Mouse (Mus musculus): ENCODE data around the gene 1700025G04Rik.

1700025G04Rik gene

GRCm38 (mm10) chr1:152090018-152090553 lies at the start of gene 1700025G04Rik:
Gene 1700025G04Rik, minus strand, starts transcription at chr1:152090125.
- peak in 1 of 2 experiments; percentile 50 for DNase-seq (ENCODE audit: low read depth in 1 of 2, low spot score in 2 of 2)

- no peak for DNase-seq (ENCODE audit: low read depth in 1 of 2, low spot score in 2 of 2)
These were observed 49.6 kb upstream of the 1700025G04Rik start for GRCm38 (mm10) chr1:152139496-152139895.

- no peak for DNase-seq (ENCODE audit: low read depth in 1 of 2, low spot score in 2 of 2)
These were observed 40.3 kb upstream of the 1700025G04Rik start for GRCm38 (mm10) chr1:152130029-152130727.

- DNase-seq (ENCODE audit: low read depth in 1 of 2, low spot score in 2 of 2), result no peak
These were observed 35.5 kb upstream of the 1700025G04Rik start for GRCm38 (mm10) chr1:152125451-152125850.

- no peak for DNase-seq (ENCODE audit: low read depth in 1 of 2, low spot score in 2 of 2)
These were observed 20.2 kb upstream of the 1700025G04Rik start for GRCm38 (mm10) chr1:152110123-152110522.

- no peak for DNase-seq (ENCODE audit: low read depth in 1 of 2, low spot score in 2 of 2)
These were observed 16.2 kb upstream of the 1700025G04Rik start for GRCm38 (mm10) chr1:152106136-152106535.

GRCm38 (mm10) chr1:152105246-152105645 lies 15.3 kb upstream of the 1700025G04Rik start:
- no peak for DNase-seq (ENCODE audit: low read depth in 1 of 2, low spot score in 2 of 2)

GRCm38 (mm10) chr1:152101746-152102145 lies 11.8 kb upstream of the 1700025G04Rik start:
- DNase-seq (ENCODE audit: low read depth in 1 of 2, low spot score in 2 of 2), result no peak

- no peak for DNase-seq (ENCODE audit: low read depth in 1 of 2, low spot score in 2 of 2)
These were observed 6.1 kb upstream of the 1700025G04Rik start for GRCm38 (mm10) chr1:152096045-152096444.

- DNase-seq (ENCODE audit: low read depth in 1 of 2, low spot score in 2 of 2), result no peak
These were observed 930 bp upstream of the 1700025G04Rik start for GRCm38 (mm10) chr1:152090564-152091545.

- no peak for DNase-seq (ENCODE audit: low read depth in 1 of 2, low spot score in 2 of 2)
These were observed 399 bp downstream of the 1700025G04Rik start for GRCm38 (mm10) chr1:152089526-152089925.

GRCm38 (mm10) chr1:152088791-152089401 lies 1.0 kb downstream of the 1700025G04Rik start:
- no peak for DNase-seq (ENCODE audit: low read depth in 1 of 2, low spot score in 2 of 2)

GRCm38 (mm10) chr1:152088030-152088429 lies 1.9 kb downstream of the 1700025G04Rik start:
- no peak for DNase-seq (ENCODE audit: low read depth in 1 of 2, low spot score in 2 of 2)

GRCm38 (mm10) chr1:152086951-152087350 lies 3.0 kb downstream of the 1700025G04Rik start:
- DNase-seq (ENCODE audit: low read depth in 1 of 2, low spot score in 2 of 2), result no peak

GRCm38 (mm10) chr1:152085561-152085960 lies 4.4 kb downstream of the 1700025G04Rik start:
- no peak for DNase-seq (ENCODE audit: low read depth in 1 of 2, low spot score in 2 of 2)

- no peak for DNase-seq (ENCODE audit: low read depth in 1 of 2, low spot score in 2 of 2)
These were observed 5.1 kb downstream of the 1700025G04Rik start for GRCm38 (mm10) chr1:152084638-152085345.

- no peak for DNase-seq (ENCODE audit: low read depth in 1 of 2, low spot score in 2 of 2)
These were observed 7.8 kb downstream of the 1700025G04Rik start for GRCm38 (mm10) chr1:152081954-152082711.

GRCm38 (mm10) chr1:152081121-152081520 lies 8.8 kb downstream of the 1700025G04Rik start:
- DNase-seq (ENCODE audit: low read depth in 1 of 2, low spot score in 2 of 2), result no peak

- no peak for DNase-seq (ENCODE audit: low read depth in 1 of 2, low spot score in 2 of 2)
These were observed 9.7 kb downstream of the 1700025G04Rik start for GRCm38 (mm10) chr1:152080244-152080643.

All from monocyte, adult 2 months (primary cell).